Mouse (Mus musculus) gastrocnemius, adult 8-10 months (tissue): ENCODE results near the gene Csnk1g2. TPM values are rescaled to one million over a fixed set of nuclear protein-coding genes. Genes with fewer than 3 reads are reported as not detected.
"Not testable (repeated sequence)": the region's sequence is repeated elsewhere in the genome, so short reads cannot be mapped to it uniquely, and the experiment has no call there.

Experiments
- DNase-seq, 2 experiments: peaks; one replicate each; pipeline ENCODE4 v3.0.0; 2022; ENCODE audit warnings: low spot score in 2 of 2
- total RNA-seq, 4 experiments: library from RNA; stranded (reverse); gene quantifications; 2 replicates each; pipeline ENCODE4 v1.2.4; 2022

The Csnk1g2 gene
- total RNA-seq, 4 experiments from 2014 or later = 124 to 147 (median 144) TPM

GRCm38 (mm10) chr10:80621940-80622660 lies 538 bp upstream of the Csnk1g2 start:
- DNase-seq = peak; percentile 98 to 99

GRCm38 (mm10) chr10:80623457-80624191 lies 986 bp downstream of the Csnk1g2 start:
- no peak for DNase-seq

GRCm38 (mm10) chr10:80625764-80626163 lies 3.1 kb downstream of the Csnk1g2 start:
- no peak for DNase-seq

GRCm38 (mm10) chr10:80627685-80628084 lies 5.0 kb downstream of the Csnk1g2 start:
- DNase-seq = peak; percentile 55 to 61

GRCm38 (mm10) chr10:80628925-80629324 lies 6.3 kb downstream of the Csnk1g2 start:
- DNase-seq = no peak

GRCm38 (mm10) chr10:80635345-80635744 lies 12.7 kb downstream of the Csnk1g2 start:
- DNase-seq = no peak

GRCm38 (mm10) chr10:80646936-80647335 lies 24.3 kb downstream of the Csnk1g2 start:
- DNase-seq = no peak

GRCm38 (mm10) chr10:80649910-80650309 lies 27.3 kb downstream of the Csnk1g2 start:
- not testable (repeated sequence) for DNase-seq

GRCm38 (mm10) chr10:80650392-80650791 lies 27.8 kb downstream of the Csnk1g2 start:
- no peak for DNase-seq

- DNase-seq = no peak
Measured at GRCm38 (mm10) chr10:80653156-80653720, 30.6 kb downstream of the Csnk1g2 start.

- DNase-seq = no peak
Measured at GRCm38 (mm10) chr10:80654866-80655265, 32.2 kb downstream of the Csnk1g2 start.

GRCm38 (mm10) chr10:80655406-80656129 lies 32.9 kb downstream of the Csnk1g2 start:
- no peak for DNase-seq

- DNase-seq = peak; percentile 94 to 95
Measured at GRCm38 (mm10) chr10:80656130-80656862, 33.7 kb downstream of the Csnk1g2 start.

GRCm38 (mm10) chr10:80656863-80657623 lies 34.4 kb downstream of the Csnk1g2 start, which contains the start of gene Btbd2:
Btbd2 (minus strand) TSS chr10:80657071.
- no peak for DNase-seq

GRCm38 (mm10) chr10:80658194-80658840 lies 35.7 kb downstream of the Csnk1g2 start:
- DNase-seq = no peak

GRCm38 (mm10) chr10:80658841-80659202 lies 36.2 kb downstream of the Csnk1g2 start:
- DNase-seq = no peak

GRCm38 (mm10) chr10:80659213-80659612 lies 36.6 kb downstream of the Csnk1g2 start:
- DNase-seq = peak in 1 of 2 experiments; percentile 58

- DNase-seq = no peak
Measured at GRCm38 (mm10) chr10:80661149-80661548, 38.5 kb downstream of the Csnk1g2 start.

GRCm38 (mm10) chr10:80663485-80664196 lies 41.0 kb downstream of the Csnk1g2 start:
- DNase-seq = no peak
